Mouse (Mus musculus) liver, adult 2 months (tissue): ENCODE results near the gene Dst. TPM values are rescaled to one million over a fixed set of nuclear protein-coding genes. Genes with fewer than 3 reads are reported as not detected.

Source experiments
- DNase-seq: peaks from one replicate; pipeline ENCODE4 v3.0.0-alpha.2; 2011; ENCODE audit warnings: low read depth, low spot score; ENCODE audit errors: extremely low read depth
- H3K27ac ChIP-seq: fragments of 200-500 bp; replicated peaks from 2 replicates; pipeline ENCODE4 v1.5.1; 2012; ENCODE audit warnings: low read depth, mild to moderate bottlenecking, control low read depth, inconsistent platforms, low read length; ENCODE audit not compliant: insufficient read depth
- H3K27me3 ChIP-seq: fragments of 200-500 bp; 2 replicates; pipeline ENCODE4 v1.6.1; 2012; ENCODE audit warnings: mild to moderate bottlenecking, moderate library complexity, low read length, inconsistent platforms; ENCODE audit not compliant: control insufficient read depth, insufficient read depth
- H3K36me3 ChIP-seq: fragments of 200-500 bp; 2 replicates; pipeline ENCODE4 v1.6.1; 2012; ENCODE audit warnings: low read length, inconsistent platforms; ENCODE audit not compliant: control insufficient read depth, insufficient read depth
- H3K4me1 ChIP-seq: fragments of 200-500 bp; 2 replicates; pipeline ENCODE4 v1.6.1; 2011; ENCODE audit warnings: low read length; ENCODE audit not compliant: control insufficient read depth, insufficient read depth
- H3K4me3 ChIP-seq: fragments of 200-500 bp; 2 replicates; pipeline ENCODE4 v1.5.1; 2011; ENCODE audit warnings: low read depth, mild to moderate bottlenecking, control low read depth, low read length, moderate library complexity; ENCODE audit not compliant: insufficient read depth
- H3K79me2 ChIP-seq: fragments of 200-500 bp; 2 replicates; pipeline ENCODE4 v1.6.1; 2012; ENCODE audit warnings: inconsistent platforms, mild to moderate bottlenecking, low read length, moderate library complexity; ENCODE audit not compliant: control insufficient read depth, insufficient read depth
- H3K9ac ChIP-seq: fragments of 200-500 bp; 2 replicates; pipeline ENCODE4 v1.6.1; 2012; ENCODE audit warnings: low read depth, mild to moderate bottlenecking, control low read depth, inconsistent platforms, low read length
- CTCF ChIP-seq: fragments of 200-500 bp; IDR thresholded peaks from 2 replicates; pipeline ENCODE4 v1.5.1; 2011; ENCODE audit warnings: low read depth, low read length, control low read depth
- POLR2A ChIP-seq: fragments of 200-500 bp; IDR thresholded peaks from 2 replicates; pipeline ENCODE4 v1.6.1; 2011; ENCODE audit warnings: low read length, control low read depth; ENCODE audit not compliant: insufficient read depth; ENCODE audit errors: extremely low read depth
- WGBS: fragments of 180-500 bp; shearing (Covaris S2); methylation state at CpG from one replicate; pipeline ENCODE4 v1.1.7; 2018; 5-methylcytosine and 5-hydroxymethylcytosine counted together
- polyA plus RNA-seq: library from polyadenylated mRNA; depleted of rRNA; stranded (reverse); fragments of >200 nt; gene quantifications from 2 replicates; pipeline ENCODE4 v1.2.3, GENCODE M21; 2012
- total RNA-seq: library from RNA; depleted of rRNA; stranded (reverse); fragments of >200 nt; gene quantifications from 2 replicates; pipeline ENCODE4 v1.2.3, GENCODE M21; 2014

Gene Dst
- total and polyA plus RNA-seq, 2 experiments, result 10.5 to 53.6 TPM

DNA sequence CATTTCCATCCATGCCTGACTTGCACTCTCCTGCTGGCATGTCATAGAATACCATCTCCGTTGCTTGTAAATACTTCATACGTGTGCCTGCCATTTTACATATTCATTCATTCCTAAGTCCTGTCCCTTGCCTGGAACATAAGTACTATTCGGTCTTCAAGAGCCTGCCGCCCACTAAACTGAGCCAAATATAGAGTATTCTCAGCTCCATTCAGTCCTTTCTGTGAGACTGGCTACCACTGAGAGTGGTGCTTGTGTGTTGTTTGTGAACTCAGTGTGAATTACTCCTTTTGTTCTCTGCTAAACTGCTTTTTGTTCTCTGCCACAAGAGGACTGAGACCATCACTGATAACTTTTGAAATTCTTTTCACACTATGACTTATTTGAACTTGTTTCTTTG, 59.2 kb downstream of the Dst start:
- Histone ChIP-seq H3K27ac (no peak overlapping the region), H3K79me2 (no peaks in the 10 kb centered on the region)
- WGBS, result 85% methylated on average over 4 of the region's 4 CpGs

DNA sequence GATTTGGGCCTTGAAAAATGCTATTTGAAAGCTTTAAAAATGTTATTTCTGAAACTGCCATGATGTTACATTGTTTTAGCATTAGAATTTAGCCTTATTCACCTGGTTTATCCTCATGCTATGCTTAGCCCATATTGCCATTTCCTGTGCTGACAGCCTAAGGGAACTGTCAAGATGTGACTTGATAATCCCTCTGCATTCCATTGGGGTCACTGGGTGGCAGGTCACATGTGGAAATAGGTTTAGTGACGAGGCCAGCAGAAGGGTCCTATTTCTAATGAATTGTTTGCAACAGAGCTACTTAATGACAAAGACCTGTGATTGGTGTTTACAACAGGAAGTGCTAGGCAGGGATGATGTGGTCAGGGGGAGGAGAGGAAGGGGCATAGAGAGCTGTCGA, 61.9 kb downstream of the Dst start:
- DNase-seq, result no peak
- H3K79me2 ChIP-seq, result no peaks in the 10 kb centered on the region
- no peak overlapping the region for H3K27ac ChIP-seq
- H3K27me3 ChIP-seq, result no peaks in the 10 kb centered on the region
- H3K4me1 ChIP-seq, result no peaks in the 10 kb centered on the region
- no peak overlapping the region for H3K4me3 ChIP-seq
- no peak overlapping the region for H3K9ac ChIP-seq
- TF ChIP-seq POLR2A (no peak), CTCF (no peak)
- no peaks in the 10 kb centered on the region for H3K36me3 ChIP-seq
- WGBS, result 53% methylated on average over 2 of the region's 2 CpGs

More for the DNA sequence above, 59.2 kb downstream of the Dst start:
- no peak overlapping the region for H3K4me3 ChIP-seq
- no peak overlapping the region for H3K9ac ChIP-seq
- DNase-seq, result no peak
- no peaks in the 10 kb centered on the region for H3K4me1 ChIP-seq
- TF ChIP-seq CTCF, result no peak
- no peak for TF ChIP-seq POLR2A
- H3K27me3 ChIP-seq, result no peaks in the 10 kb centered on the region
- no peaks in the 10 kb centered on the region for H3K36me3 ChIP-seq

DNA sequence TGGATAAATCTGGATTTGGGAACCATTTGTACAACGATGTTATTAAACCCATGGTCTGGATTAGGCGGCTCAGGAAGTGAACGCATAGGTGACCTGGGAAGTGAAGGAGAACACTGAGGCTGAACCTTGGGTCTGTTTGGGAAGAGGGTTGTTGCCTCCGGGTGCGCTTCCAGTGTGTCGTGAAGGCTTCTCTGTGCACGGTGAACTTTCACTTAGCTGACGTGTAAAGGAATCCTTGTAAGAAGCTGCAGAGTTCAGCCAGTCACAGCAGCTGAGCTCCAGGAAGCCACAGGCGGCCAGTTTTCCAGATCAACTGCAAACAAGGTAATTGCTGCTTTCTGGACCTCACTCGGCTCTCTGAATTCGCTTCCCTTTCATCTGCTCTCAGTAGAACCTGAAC, 66.4 kb downstream of the Dst start:
- Histone ChIP-seq H3K4me1 (no peaks in the 10 kb centered on the region), H3K79me2 (no peaks in the 10 kb centered on the region), H3K9ac (no peak overlapping the region), H3K27me3 (no peaks in the 10 kb centered on the region), H3K36me3 (no peaks in the 10 kb centered on the region), H3K27ac (no peak overlapping the region), H3K4me3 (no peak overlapping the region)
- DNase-seq, result no peak
- TF ChIP-seq POLR2A, result no peak
- no peak for TF ChIP-seq CTCF
- 87% methylated on average over 11 of the region's 11 CpGs for WGBS

DNA sequence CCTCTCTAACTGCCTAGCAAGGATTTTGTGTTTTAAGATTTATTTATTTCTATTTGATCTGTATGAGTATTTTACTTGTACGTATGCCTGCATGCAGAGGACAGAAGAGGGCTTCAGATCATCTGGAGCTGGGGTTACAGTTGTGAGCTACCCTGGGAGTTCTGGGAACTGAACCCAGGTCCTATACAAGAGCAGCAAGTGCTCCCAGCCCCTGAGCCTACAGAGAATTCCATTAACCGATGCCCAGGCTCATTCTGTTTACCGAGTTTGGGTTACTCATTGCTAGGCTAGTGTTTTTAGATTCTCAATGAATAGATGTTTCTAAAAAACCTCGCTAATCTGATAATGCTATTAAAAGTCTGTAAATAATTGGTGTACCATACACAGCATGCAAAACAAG, 67.3 kb downstream of the Dst start:
- Histone ChIP-seq H3K4me3 (no peak overlapping the region), H3K79me2 (no peaks in the 10 kb centered on the region), H3K4me1 (no peaks in the 10 kb centered on the region), H3K27me3 (no peaks in the 10 kb centered on the region), H3K9ac (no peak overlapping the region), H3K36me3 (no peaks in the 10 kb centered on the region), H3K27ac (no peak overlapping the region)
- DNase-seq, result no peak
- TF ChIP-seq POLR2A, result no peak
- no peak for TF ChIP-seq CTCF
- 51% methylated on average over 4 of the region's 4 CpGs for WGBS

DNA sequence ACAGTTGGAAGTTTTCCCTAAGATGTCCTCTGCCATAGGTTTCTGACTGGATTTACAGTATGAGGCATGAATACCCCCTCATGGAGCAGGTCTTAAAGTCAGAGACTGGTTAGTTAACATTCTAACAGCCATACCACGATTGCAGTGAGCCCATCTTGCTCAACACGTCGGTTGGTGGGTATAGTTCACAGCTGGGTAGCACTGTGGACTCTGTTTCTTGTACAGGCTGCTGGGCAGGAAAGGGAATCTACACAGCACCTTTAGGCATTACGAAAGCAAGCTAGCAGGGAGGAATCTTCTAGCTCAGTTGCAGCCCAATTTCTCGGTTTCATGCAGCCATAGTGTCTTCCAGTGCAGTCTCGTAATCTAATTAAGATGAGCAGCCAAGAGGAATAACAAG, 69.8 kb downstream of the Dst start:
- DNase-seq, result no peak

DNA sequence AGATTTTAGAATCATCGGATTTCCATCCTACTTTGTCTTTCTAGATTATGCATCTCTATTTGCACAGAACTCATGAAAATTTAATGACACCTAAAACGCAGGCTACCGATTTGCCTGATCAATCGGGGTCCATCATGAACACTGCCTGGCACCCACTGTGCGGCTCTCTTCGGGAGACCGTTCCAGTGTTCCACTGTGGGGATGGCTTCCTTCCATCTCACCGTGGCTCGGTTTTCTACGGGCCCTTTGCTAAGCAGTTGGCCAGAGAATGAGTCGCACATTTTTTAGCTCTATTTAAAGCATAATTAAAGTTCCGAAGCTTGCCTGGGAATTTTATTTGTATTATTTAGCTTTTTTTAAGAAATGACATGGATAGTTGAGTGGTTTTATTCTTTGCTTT, 72.4 kb downstream of the Dst start:
- 91% methylated on average over 12 of the region's 12 CpGs for WGBS
- DNase-seq, result no peak

More for the DNA sequence above, 69.8 kb downstream of the Dst start:
- Histone ChIP-seq H3K27ac (no peak overlapping the region), H3K4me3 (no peak overlapping the region), H3K4me1 (no peaks in the 10 kb centered on the region), H3K79me2 (no peaks in the 10 kb centered on the region), H3K9ac (no peak overlapping the region), H3K27me3 (no peaks in the 10 kb centered on the region), H3K36me3 (no peaks in the 10 kb centered on the region)
- 72% methylated on average over 6 of the region's 6 CpGs for WGBS
- TF ChIP-seq CTCF, result no peak
- no peak for TF ChIP-seq POLR2A

More for the DNA sequence above, 72.4 kb downstream of the Dst start:
- H3K79me2 ChIP-seq, result no peaks in the 10 kb centered on the region
- no peaks in the 10 kb centered on the region for H3K27me3 ChIP-seq
- H3K27ac ChIP-seq, result no peak overlapping the region
- H3K4me3 ChIP-seq, result no peak overlapping the region
- no peaks in the 10 kb centered on the region for H3K36me3 ChIP-seq
- H3K9ac ChIP-seq, result no peak overlapping the region
- H3K4me1 ChIP-seq, result no peaks in the 10 kb centered on the region
- TF ChIP-seq CTCF (no peak), POLR2A (no peak)
